Mouse (Mus musculus): Measurements from ENCODE around the gene Pax6.

- TF ChIP-seq POLR2A (IDR thresholded peaks at IDR 0.05; ENCODE audit: borderline replicate concordance, control insufficient read depth, low read depth, low read length), result no peak
- no peak for TF ChIP-seq CTCF (IDR thresholded peaks at IDR 0.05; ENCODE audit: control insufficient read depth, insufficient read depth, low read length)
These were observed 6.6 kb upstream of the Pax6 start for GRCm38 (mm10) chr2:105662121-105662520.
